Mouse (Mus musculus) ES-E14 (cell line): Measurements from ENCODE around the gene Pdia4. TPM values are rescaled to one million over a fixed set of nuclear protein-coding genes. Genes with fewer than 3 reads are reported as not detected.

ENCODE experiments used
- total RNA-seq: library from RNA; depleted of rRNA; stranded (reverse); fragments of 300-350 nt; gene quantifications from 2 replicates; pipeline ENCODE4 v1.2.3, GENCODE M21; 2012; rRNA removed

Pdia4 gene
- total RNA-seq, 1 experiment, result 429 TPM

Other genes with a start within 250 kb of the Pdia4 start
- gene Ezh2, start 218.1 kb downstream of the Pdia4 start, total RNA-seq, result 63.8 and 68.9 TPM in 2 replicates
- 2.0 and 2.2 TPM in 2 replicates for gene Zfp786, start 17.4 kb upstream of the Pdia4 start, total RNA-seq
- 3.8 and 4.3 TPM in 2 replicates for gene Zfp398, start 22.2 kb upstream of the Pdia4 start, total RNA-seq
- 4.9 and 6.3 TPM in 2 replicates for gene Zfp282, start 63.8 kb upstream of the Pdia4 start, total RNA-seq
- 9.2 and 10.1 TPM in 2 replicates for gene Zfp212, start 107.0 kb upstream of the Pdia4 start, total RNA-seq
- gene Zfp956, start 140.0 kb upstream of the Pdia4 start, total RNA-seq, result 8.6 and 10.9 TPM in 2 replicates
- 13.9 and 18.2 TPM in 2 replicates for gene Zfp777, start 235.5 kb upstream of the Pdia4 start, total RNA-seq